Mouse (Mus musculus) myocyte (in vitro differentiated cells): ENCODE measurements at regions not wholly inside any gene's neighbourhood (a gene's known extent, or its start where the extent isn't known, plus 50 kb on each side); places are given as distances from the start of the nearest gene placed in this dataset.

Source experiments
- CEBPB ChIP-seq: IDR thresholded peaks from 2 replicates; pipeline ENCODE4 v1.6.1; 2011; ENCODE audit warnings: mild to moderate bottlenecking, moderate library complexity; ENCODE audit not compliant: poor library complexity, insufficient read depth, severe bottlenecking
- E2F4 ChIP-seq: IDR thresholded peaks from one replicate; pipeline ENCODE4 v1.6.1; 2011; ENCODE audit warnings: mild to moderate bottlenecking, control low read depth, moderate library complexity; ENCODE audit not compliant: insufficient read depth
- MAX ChIP-seq: IDR thresholded peaks from one replicate; pipeline ENCODE4 v1.6.1; 2011; ENCODE audit warnings: low read depth, mild to moderate bottlenecking, control low read depth
- POLR2A ChIP-seq: IDR thresholded peaks from one replicate; pipeline ENCODE4 v1.6.1; 2011; ENCODE audit warnings: low read depth, mild to moderate bottlenecking, control low read depth, moderate library complexity; ENCODE audit not compliant: insufficient read length
- POLR2AphosphoS2 ChIP-seq: IDR thresholded peaks from one replicate; pipeline ENCODE4 v1.6.1; 2011; ENCODE audit warnings: low read depth, control low read depth; ENCODE audit not compliant: insufficient read length
- SRF ChIP-seq: IDR thresholded peaks from one replicate; pipeline ENCODE4 v1.6.1; 2011; ENCODE audit warnings: low read depth; ENCODE audit not compliant: control insufficient read depth, insufficient read length
- TCF12 ChIP-seq: IDR thresholded peaks from one replicate; pipeline ENCODE4 v1.6.1; 2011; ENCODE audit warnings: mild to moderate bottlenecking, control low read depth; ENCODE audit not compliant: poor library complexity, insufficient read depth, severe bottlenecking
- USF1 ChIP-seq: IDR thresholded peaks from one replicate; pipeline ENCODE4 v1.6.1; 2011; ENCODE audit warnings: low read depth, mild to moderate bottlenecking, control low read depth, moderate library complexity

DNA sequence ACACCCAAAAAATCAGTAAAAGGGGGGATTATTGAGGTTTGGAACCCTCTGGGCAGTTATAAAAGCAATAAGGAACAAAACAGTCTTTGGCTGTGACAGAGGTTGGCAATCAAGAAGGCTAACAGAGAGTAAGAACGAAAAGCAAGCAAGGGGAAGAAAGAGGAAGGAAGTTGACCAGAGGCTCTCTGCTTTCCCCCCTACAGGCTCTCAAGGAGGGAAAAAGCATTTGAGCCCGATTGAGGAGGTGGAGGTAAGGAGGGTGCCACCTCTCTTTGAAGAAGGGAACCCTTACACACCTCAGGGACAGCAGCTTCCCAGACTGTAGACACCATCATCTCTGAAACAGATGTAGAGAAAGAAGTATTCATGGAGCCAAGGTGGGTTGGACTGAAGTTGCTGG is 194.6 kb upstream of the Hnrnpa3 start:
- TF ChIP-seq USF1 (no peak), POLR2AphosphoS2 (no peak), SRF (no peak), E2F4 (no peak), POLR2A (no peak), TCF12 (no peak), CEBPB (no peak), MAX (no peak)
